Mouse (Mus musculus) E14TG2a.4 (cell line): ENCODE results near the gene Wnt5b.

Source experiments
- CTCF ChIP-seq: conservative IDR thresholded peaks from 2 replicates; pipeline ENCODE4 v1.5.1; 2014; ENCODE audit warnings: low read length
- NANOG ChIP-seq: IDR thresholded peaks from 2 replicates; pipeline ENCODE4 v1.6.1; 2014; ENCODE audit warnings: borderline replicate concordance, low read length, mixed read lengths

- TF ChIP-seq CTCF: no peak
- TF ChIP-seq NANOG: no peak
Observed at GRCm38 (mm10) chr6:119514085-119514484, 30.1 kb downstream of the Wnt5b start.
